Mouse (Mus musculus) frontal cortex, postnatal 14 days (tissue): ENCODE results near the gene Ewsr1.

ENCODE experiments used
- DNase-seq, 2 experiments: peaks; one replicate each; pipeline ENCODE4 v3.0.0; 2022; ENCODE audit warnings: low spot score in 2 of 2

The Ewsr1 gene

DNA sequence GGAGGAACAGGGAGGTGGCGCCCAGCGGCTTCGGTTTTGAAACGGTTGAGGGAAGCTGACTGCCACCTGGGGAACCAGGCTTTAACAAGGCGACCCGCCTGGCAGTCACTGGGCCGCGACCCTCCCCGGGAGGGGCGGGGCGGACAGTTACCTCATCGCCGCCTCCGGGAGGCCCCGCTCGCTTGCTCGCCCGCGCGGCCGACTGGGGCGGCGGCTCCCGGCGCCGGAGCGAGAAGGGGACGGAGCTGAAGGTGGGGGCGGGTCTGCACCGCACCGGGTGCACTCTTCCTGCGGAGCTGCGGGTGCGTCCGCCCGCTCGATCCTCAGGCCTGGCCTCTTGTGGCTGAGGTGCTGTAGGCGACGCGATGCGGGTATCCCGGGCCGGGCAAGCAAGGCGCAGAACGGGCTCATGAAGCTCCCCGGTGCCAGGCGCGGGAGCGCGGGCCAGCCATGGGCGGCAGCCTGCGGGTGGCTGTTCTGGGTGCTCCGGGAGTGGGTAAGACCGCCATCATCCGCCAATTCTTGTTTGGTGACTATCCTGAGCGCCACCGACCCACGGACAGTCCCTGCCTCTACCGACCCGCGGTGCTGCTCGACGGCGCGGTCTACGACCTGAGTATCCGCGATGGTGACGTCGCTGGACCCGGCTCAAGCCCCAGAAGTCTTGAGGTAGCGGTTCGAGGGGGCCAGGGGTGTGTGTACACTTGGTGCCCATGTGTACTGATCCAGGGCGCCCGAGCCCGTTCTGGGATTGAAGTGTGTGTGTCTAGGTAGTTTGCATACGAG is 41.0 kb downstream of the Ewsr1 start, which contains the start of gene Rasl10a:
Gene Rasl10a (plus strand): TSS at position 273 of the 786 bp plus-strand sequence.
- DNase-seq, result peak in 1 of 2 experiments; percentile 36

DNA sequence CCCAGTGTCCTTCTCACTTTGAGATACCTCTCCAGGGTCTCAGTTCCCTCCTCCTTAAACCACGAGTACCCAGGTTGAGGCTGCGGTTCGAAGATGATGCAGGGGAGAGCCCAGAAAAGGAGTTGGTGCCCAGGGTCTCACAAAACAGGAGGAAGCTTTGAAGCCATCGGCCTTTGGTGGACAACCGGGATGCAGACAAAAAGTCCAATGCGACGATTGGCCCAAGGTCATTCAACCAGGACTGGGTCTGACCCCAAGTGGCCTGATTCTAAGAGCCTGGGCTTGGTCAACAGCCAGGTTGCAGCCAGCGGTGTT is 41.6 kb downstream of the Ewsr1 start:
- no peak for DNase-seq

DNA sequence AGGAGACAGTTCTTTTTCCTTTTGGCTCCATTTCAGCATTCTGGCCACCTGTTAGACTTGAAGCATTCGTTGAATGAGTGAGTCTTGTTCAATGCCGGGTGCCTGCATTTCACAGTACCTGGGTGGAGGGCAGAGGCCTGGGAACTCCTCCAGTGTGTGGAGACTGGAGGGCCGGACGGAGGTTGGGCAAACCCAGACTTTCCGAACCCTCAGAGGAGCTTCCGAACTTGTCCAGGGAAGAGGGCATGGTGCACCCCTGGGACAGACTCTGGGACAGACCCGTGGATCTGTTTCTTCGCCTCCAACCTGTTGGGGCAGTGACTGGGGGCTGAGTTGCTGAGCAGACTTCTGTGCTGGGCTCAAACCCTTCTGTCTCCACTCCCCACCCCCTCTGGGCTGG is 42.0 kb downstream of the Ewsr1 start:
- no peak for DNase-seq

DNA sequence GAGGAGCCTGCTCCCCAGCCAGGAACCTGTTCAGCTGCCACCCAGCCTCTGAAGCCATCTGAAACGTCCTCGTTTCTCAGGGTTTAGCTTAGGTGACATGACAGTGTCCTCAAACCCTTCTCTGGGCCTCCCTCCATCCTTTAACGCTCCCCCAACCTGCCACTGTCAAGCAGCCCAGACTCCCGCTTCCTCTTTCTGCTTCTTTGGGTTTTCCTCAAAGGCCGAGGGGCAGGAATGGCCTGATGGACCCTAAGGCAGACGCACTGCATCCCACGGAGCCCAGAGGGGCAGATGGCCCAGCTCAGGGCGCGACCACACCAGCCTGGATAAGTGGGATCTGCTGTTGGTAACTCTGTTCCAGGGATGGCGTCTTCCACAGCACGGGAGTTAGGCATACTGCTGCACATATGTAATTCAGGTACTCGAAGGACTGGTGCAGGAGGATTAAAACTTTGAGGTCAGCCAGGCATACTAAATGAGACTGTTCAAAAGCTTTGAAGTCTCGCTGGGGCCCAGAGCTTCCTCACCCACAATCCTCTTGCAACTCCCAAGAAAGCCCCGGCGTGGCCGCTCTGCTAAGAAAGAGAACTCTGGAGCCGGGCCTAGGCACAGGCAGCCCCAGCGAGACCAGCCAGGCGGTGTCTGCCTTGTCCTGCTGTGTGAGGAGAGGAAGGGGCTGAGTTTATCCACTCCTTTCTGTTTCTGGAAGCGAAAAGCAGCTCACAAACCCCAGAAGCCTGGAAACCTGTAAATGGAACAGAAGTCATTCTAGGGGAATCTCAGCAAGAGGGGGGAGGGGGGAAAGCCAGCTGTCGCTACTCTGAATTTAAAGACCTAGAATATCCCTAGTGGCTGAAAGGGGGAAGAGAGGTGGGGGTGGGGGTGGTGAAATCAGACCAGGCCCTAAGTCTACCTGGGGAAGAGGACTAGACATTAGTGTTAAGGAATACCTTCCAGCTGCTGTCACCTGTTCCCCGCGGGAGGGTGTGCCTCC is 42.8 kb downstream of the Ewsr1 start:
- DNase-seq, result no peak

DNA sequence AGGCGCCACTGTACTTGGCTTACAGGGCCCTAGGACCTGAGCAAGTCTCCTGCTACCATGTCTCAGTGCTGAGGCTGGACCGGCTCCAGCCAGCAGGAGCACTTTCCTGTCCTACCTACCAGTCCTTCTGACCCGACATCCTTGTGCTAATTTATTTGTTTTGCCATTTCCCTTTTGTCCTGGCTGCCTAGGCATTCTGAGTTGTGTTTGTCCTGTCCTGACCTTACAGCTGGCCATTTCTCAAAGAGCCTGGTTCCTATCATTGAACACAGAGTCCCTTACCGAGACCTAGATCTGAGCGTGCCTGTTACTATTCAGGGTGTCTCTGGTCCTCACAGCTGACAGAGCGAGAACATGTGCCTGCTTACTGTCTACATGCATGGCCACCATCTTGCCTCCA is 44.2 kb downstream of the Ewsr1 start:
- DNase-seq, result no peak

DNA sequence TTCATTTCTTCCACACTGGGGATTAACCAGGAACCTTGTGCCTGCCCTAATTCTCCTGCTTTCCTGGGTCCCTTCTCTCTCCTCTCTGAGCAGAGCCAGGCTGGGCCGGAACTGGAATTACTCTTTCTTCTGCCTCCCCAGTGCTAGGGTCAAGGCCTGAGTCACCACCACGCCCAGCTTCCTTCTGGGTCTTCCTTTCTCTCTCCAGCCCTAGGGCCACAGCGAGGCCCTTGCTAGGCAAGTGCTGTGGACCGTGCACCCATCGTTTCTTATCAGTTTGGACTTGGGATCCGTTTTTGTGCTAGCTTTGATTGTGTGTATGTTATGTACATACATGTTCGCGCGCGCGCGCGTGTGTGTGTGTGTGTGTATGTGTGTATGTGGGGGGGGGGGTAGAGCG is 44.9 kb downstream of the Ewsr1 start:
- no peak for DNase-seq

DNA sequence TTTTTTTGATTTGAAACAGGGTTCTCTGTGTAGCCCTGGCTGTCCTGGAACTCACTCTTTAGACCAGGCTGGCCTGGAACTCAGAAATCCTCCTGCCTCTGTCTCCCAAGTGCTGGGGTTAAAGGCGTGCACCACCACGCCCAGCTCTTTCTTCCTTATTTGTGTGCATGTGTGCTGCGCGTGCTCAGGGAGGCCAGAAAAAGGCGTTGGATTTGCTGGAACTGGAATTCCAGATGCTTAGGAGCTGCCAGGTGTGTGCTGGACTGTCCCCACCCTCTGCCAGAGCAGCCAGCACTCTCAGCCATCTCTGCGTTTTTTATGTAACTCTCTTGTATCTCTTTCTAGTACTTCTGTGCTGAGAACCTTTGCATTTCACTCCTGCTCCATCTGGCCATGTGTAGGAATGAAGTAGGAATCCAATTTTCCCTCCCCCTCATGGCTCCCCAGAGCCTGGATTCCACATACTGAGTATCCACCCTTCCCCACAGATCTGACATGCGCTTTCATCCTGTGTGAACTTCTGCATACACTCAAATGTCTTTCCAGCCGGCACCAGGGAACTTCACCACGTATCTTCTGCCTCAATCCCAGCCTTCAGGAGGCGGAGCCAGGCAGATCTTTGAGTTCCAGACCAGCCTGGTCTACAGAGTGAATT is 46.7 kb downstream of the Ewsr1 start:
- DNase-seq, result peak; percentile 33 to 49

DNA sequence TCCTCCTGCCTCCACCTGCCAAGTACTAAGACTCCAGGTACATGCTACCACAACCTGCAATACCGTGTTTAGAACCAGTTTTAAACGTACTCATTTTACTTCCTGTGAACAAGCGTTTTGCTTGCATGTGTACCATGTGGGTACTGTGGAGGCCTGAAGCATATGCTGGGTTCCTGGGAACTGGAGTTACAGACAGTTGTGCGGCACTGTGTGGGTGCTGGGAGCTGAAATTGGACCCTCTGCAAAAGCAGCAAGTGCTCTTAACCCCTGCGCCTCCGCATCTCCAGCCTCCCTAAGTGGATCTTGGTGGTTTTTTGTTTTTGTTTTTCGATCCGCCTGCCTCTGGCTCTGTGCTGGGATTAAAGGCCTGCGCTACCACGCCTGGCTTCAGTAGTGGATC is 47.4 kb downstream of the Ewsr1 start:
- no peak for DNase-seq

DNA sequence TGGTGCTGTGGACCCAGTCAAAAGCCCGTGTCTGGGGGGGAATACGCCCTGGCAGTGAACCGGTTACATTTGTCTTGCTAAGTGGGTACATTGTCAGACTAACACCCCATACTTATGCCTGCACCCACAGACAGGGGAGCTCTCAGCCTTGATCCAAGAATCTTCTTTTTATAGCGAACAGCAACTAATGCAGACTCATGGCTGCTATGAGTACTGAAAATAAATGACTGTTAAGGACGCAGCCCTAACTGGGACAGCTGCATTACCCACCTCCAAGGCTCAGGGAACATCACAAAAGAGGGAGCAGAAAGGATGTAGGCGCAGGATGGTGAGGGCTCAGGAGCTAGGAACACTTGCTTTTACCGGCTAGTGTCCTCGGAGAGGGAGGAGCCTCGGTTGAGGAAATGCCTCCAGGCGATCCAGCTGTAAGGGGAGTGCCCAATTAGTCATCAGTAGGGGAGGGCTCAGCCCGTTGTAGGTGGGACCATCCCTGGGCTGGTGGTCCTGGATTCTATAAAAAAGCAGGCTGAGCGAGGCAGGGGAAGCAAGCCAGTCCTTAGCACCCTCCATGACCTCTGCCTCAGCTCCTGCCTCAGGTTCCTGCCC is 52.6 kb downstream of the Ewsr1 start:
- DNase-seq, result no peak

DNA sequence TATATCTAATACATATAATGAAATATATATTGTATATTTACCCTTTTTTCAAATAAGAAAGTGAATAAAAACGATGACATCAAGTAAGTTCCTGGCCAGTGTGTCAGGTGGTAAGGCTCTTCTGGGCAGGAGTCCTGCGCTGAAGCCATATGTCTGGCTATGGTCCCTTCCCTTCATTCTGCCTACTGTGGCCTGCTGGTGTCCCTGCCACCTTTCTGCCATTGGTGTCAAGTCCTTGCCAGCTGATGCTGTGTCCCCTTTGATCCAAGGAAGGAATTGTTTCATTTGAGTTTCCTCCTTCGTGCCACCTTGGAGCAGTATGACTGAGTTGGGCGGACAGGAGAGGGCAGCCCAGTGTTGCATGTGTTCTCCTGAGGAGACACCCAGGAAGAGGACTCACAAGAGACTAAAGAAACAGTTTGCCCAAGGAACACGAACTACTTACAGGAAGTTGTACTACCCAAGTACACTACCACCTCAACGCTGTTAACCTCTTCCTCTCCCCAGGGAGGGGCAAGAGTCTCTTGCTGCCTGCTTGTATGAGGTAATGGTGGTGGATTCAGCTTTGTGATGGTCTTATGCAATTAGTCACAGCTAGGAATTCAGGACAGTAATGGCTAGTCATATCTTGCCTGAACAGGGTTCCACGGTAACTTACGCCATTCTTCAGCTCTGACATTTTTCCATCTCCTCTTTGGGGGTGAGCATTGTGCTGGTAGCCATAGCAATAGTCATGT is 56.3 kb downstream of the Ewsr1 start:
- no peak for DNase-seq

DNA sequence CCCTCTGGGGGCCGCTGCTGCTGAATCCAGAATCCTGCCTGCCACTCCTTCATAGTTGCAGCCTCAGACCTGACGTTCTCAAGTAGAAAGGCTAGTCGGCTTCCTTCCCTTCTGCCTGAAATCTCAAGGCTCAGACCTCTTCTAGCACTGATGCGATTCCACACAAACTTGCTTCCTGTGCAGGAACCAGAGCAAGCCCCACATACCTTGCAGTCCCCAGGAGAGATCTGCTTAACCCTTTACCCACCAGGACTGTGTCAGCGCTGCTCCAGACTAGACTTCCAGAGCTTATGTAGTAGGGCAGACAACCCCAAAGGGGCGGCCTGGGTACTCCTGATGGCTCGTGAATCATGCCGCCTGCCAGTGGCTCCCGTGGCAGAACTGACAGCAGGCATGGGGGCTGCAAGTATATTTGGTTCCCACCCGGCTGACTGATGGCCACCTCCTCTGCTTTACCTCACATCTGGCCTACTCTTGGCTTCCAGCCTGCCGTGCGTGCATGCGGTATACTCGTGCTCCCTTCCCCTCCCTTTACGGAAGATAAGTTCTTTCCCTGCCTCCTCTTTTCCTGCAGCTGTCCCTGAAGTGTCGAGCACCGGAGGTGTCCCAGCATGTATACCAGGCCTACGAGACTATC is 57.8 kb downstream of the Ewsr1 start:
- DNase-seq, result peak; percentile 42 to 64

DNA sequence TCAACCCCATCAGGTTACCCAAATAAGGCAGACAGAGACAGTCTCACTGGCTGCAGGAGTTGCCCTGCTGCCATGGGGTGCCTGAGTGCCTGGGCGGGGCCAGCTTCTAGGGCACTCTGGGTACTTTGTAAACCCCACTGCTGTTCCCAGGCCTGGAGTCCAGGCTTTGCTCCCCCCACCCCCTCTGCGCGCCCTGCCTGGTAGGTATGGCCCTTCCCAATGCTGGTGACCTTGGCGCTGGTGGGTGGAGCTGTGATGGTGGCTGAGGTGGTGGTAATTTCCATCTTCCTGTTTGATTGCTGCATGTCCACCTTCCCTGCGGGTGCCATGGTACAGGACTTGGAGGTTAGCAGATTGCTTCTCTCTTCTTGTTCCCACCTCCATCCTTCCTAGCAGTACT is 58.5 kb downstream of the Ewsr1 start:
- no peak for DNase-seq

DNA sequence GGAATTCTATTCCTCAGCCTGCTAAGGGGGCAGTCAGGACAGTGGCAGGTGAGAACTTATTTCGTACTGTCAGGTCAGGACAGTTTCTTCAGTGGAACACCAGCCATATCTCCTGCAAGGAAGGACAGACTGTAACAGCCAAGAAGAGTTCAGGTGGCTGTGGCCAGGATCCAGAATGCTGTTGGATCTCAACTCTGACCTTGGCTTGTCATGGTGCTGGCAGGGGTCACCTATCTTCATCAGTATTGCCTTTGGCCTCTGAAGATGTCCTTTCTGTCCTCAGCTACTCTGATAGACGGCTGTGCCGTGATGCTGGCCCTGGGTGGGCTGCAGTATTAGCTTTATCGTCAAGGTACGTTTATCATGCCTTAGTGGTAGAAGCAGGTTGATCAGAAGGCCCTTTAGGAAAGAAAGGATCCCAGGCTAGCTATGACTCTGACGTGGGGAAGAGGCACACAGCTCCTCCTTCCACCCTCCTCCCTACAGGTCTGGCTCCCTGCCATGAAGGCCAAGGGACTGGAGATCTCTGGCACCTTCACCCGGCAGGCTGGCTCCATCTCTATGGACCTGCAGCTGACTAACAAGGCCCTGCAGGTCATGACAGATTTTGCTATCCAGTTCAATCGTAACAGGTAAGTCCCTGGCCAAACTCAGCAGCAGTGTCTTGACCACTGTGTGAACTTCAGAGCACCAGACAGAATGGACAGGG is 61.8 kb downstream of the Ewsr1 start:
- no peak for DNase-seq

DNA sequence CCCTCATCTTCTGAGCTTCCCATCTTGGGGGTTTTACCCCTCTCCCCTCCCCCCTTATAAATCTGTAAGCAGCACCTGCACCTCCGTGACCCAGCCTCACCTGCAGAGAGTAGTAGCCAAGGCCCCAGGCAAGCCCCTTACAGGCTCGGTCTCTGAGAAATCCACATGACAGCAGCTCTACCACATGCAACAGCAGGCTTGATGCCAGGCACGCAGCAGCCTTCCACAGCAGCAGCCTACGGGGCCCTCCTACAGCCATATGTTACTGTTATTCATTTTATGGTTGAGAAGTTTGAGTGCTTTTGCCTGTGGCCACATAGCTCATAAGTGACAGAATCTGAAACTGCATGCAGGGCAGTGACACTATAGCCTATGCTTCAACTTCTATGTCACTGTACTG is 63.6 kb downstream of the Ewsr1 start:
- peak; percentile 56 to 62 for DNase-seq

DNA sequence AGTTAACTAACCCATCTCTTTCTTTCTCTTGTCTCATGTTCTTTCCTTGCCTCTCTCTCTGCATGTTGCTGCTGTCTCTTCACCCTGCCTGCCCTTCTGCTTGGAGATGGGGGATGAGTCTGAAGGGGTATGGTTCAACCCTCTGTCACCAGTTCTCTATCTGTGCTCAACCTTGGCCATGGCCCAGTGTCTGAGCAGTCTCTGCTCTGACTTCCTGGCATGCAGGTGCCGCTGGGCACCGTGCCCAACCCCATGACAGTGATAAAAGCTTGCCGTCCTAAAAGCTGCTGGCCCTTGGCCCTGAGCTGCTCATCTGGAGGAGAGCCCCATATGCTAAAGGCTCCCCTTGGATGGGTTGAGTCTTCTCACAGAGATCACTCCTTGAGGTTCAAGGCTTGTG is 65.9 kb downstream of the Ewsr1 start:
- no peak for DNase-seq

DNA sequence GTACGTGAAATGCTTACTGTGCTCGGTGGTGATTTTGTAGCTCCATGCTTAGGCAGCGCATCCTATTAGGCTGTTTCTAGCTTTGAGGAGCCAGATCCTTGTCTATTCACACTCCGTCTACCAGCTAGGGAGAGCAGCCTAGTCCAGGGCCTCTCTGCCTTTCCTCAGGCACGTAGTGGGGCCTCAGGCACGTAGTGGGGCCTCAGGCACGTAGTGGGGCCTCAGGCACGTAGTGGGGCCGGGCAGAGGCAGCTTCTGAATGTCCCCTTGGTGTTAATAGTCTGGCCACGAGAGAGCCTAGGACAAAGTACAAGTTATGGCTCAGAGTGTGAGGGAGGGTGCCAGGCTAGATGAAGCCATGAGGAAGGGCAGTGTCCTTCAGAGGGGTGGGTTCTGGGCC is 66.4 kb downstream of the Ewsr1 start:
- no peak for DNase-seq

DNA sequence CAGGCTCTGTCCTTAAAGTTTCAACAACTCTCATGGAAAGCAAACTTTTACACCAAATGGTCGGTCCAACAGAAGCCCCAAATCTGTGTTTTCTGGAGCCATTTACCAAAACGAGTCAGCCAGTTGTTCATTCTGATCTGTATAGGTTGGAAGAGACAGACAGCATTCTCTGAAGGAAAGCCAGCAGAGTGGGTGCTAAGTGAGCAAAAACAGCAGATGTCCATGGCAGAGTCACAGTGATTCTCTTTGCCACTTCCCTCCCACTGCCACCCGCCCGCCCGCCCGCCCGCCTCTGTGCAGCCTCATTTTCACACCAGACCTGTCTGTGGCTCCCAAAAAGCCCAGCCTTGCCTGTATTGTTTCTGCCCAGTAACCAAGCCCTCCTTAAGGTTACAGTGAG is 70.8 kb downstream of the Ewsr1 start:
- no peak for DNase-seq

DNA sequence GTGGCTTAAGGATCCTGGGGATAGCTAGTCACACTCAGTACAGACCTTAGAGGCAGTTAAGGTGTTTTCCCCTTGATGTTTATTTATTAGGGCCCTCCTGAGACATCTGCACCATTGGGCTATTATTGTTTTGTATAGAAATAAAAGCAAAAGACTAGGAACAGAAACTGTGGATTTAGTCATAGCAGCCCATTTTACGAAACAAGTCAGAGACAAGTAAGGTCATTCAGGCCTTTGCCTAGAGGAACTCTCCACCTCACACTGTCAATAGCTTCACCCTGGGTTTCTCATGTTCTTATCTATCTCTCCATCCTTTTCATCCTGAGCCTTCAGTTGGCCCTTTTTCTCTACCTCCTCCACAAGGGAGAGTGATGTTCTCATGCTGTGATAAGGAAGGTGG is 74.0 kb downstream of the Ewsr1 start:
- no peak for DNase-seq
